Mouse (Mus musculus) heart, postnatal 0 days (tissue): Measurements from ENCODE around the gene Atp6v1c2.

Experiments
- CTCF ChIP-seq: IDR thresholded peaks from 2 replicates; pipeline ENCODE4 v1.5.1; 2016; ENCODE audit warnings: antibody characterized with exemption, control low read depth, low read depth
- EP300 ChIP-seq: IDR thresholded peaks from 2 replicates; pipeline ENCODE4 v1.6.1; 2016; ENCODE audit warnings: antibody characterized with exemption, low read depth

DNA sequence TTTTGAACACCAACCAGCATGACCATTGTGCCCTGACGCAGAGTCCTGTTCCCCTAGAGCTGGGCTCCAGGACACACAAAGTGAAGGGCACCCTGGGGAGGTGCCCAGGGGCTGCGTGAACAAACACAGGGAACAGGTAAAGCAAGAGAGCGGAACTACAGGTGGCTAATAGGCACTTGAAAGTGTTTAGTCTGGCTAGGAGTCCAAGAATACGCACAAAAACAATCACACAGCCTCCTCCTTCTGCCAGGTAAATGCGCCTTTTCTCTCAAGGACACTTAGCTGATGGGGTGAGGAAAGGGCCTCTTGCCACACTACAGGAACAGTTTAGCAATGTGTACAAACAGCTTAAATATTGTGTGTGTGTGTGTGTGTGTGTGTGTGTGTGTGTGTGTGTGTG lies 13.1 kb downstream of the Atp6v1c2 start:
- TF ChIP-seq CTCF: no peak
- no peak for TF ChIP-seq EP300
